8 mouse cellular contexts compared by ENCODE assay signal in the genomic region with DNA sequence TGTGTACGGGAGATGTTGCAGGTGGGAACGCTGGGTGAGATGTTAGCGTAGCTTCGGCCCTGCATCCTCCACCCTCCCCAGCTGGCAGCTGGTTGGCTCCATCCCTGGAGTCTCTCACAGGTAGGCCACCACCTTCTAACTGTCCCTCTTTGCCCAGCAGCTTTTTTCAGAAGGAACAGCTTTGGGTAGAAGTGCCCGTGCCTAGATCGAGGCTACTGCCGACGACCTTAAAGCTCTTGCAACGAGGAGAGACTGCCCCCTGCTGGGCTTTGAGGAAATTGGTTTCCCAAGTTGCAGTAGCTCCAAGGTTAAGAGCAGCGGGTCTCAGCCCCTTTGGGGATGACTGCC. TPM values are rescaled to one million over a fixed set of nuclear protein-coding genes. Genes with fewer than 3 reads are reported as not detected.
A peak's percentile ranks its signal among the peaks of the same experiment; 100 is the strongest.
DNase-seq lines count a peak whose midpoint lies in the region; ATAC-seq and TF ChIP-seq lines count a peak whose summit lies in the region.

No protein-coding gene starts in this region.

- peak; percentile 49 for DNase-seq in urinary bladder, adult 2 months (ENCODE audit: low spot score)
- no peak for DNase-seq in urinary bladder, postnatal 10 days (ENCODE audit: low spot score)
- DNase-seq in c-Kit-positive CD71-positive TER-119-negative erythroid progenitor cells, embryonic 14.5 days (ENCODE audit: low read depth): peak; percentile 48
- DNase-seq in lung, adult 2 months: peak; percentile 70
- peak; percentile 67 to 81 for DNase-seq in right cerebral cortex, postnatal 10 days (ENCODE audit: low spot score in 2 of 2)
- DNase-seq in urinary bladder, postnatal 4 days (ENCODE audit: low spot score in 2 of 2): peak; percentile 62 to 78

- H3K4me2 ChIP-seq in forebrain, embryonic 13.5 days: no peak overlapping the region
- H3K4me2 ChIP-seq in intestine, postnatal 0 days (replicated peaks; ENCODE audit: low read depth): no peak overlapping the region

- no peak overlapping the region for H3K9ac ChIP-seq in forebrain, embryonic 13.5 days
- H3K9ac ChIP-seq in intestine, postnatal 0 days (ENCODE audit: low read depth, low read length): no peak overlapping the region

- H3K4me1 ChIP-seq in forebrain, embryonic 13.5 days: no peaks in the 10 kb centered on the region
- H3K4me1 ChIP-seq in intestine, postnatal 0 days (replicated peaks; ENCODE audit: control insufficient read depth, insufficient read depth, low read length): no peaks in the 10 kb centered on the region
- no peaks in the 10 kb centered on the region for H3K4me1 ChIP-seq in lung, adult 2 months (ENCODE audit: control insufficient read depth, insufficient read depth, low read length)

- no peak overlapping the region for H3K4me3 ChIP-seq in forebrain, embryonic 13.5 days
- H3K4me3 ChIP-seq in intestine, postnatal 0 days (ENCODE audit: low read depth, low read length): no peak overlapping the region
- H3K4me3 ChIP-seq in lung, adult 2 months (replicated peaks; ENCODE audit: extremely low read depth, low read depth, low read length): no peak overlapping the region

- 0 out of 2 replicates have a peak, but pooled peaks have one; percentile 11 for ATAC-seq in forebrain, embryonic 13.5 days
- ATAC-seq in intestine, postnatal 0 days: no peak

- WGBS in forebrain, embryonic 13.5 days: 31% methylated on average over 10 of the region's 10 CpGs
- 38% methylated on average over 10 of the region's 10 CpGs for WGBS in intestine, postnatal 0 days
- WGBS in lung, adult 2 months: 35% methylated on average over 10 of the region's 10 CpGs

- H3K9me3 ChIP-seq in forebrain, embryonic 13.5 days (replicated peaks): no peaks in the 10 kb centered on the region
- H3K9me3 ChIP-seq in intestine, postnatal 0 days (ENCODE audit: control insufficient read depth): no peaks in the 10 kb centered on the region

- H3K27ac ChIP-seq in forebrain, embryonic 13.5 days: no peak overlapping the region
- H3K27ac ChIP-seq in intestine, postnatal 0 days (ENCODE audit: low read depth, low read length): no peak overlapping the region

- no peaks in the 10 kb centered on the region for H3K36me3 ChIP-seq in forebrain, embryonic 13.5 days (ENCODE audit: poor library complexity, severe bottlenecking)
- peaks cover 15% of the 10 kb centered on the region for H3K36me3 ChIP-seq in intestine, postnatal 0 days (ENCODE audit: control insufficient read depth, insufficient read depth)

- TF ChIP-seq POLR2A in lung, adult 2 months (IDR thresholded peaks at IDR 0.05; ENCODE audit: borderline replicate concordance, extremely low read depth, low read depth, low read length): no peak

- peak; percentile 93 for TF ChIP-seq CTCF in intestine, postnatal 0 days (IDR thresholded peaks at IDR 0.05; ENCODE audit: low read depth)
- TF ChIP-seq CTCF in lung, adult 2 months (IDR thresholded peaks at IDR 0.05; ENCODE audit: insufficient read depth, low read length): peak; percentile 87

- H3K27me3 ChIP-seq in forebrain, embryonic 13.5 days: no peaks in the 10 kb centered on the region
- no peaks in the 10 kb centered on the region for H3K27me3 ChIP-seq in intestine, postnatal 0 days (replicated peaks; ENCODE audit: control insufficient read depth, insufficient read depth, low read length)

RNA-seq across cellular contexts. Expression of a gene that starts 15.2 kb away (rescaled TPM):
- 12.2 and 12.6 TPM in 2 replicates for polyA plus RNA-seq in urinary bladder, adult 2 months (2012; rRNA removed)
- polyA plus RNA-seq in forebrain, embryonic 13.5 days (2015; fragmentation: Nextera tagmentation; extraction: Ambion mirVana): 0.98 and 1.1 TPM in 2 replicates
- 5.8 and 6.4 TPM in 2 replicates for polyA plus RNA-seq in intestine, postnatal 0 days (2015; fragmentation: Nextera tagmentation; extraction: Ambion mirVana)
- polyA plus RNA-seq in lung, adult 2 months (2012; rRNA removed): 18.9 and 19.1 TPM in 2 replicates

RNA-seq across cellular contexts. Expression of a gene that starts 19.1 kb away (rescaled TPM):
- 21.2 TPM in 2 replicates for polyA plus RNA-seq in urinary bladder, adult 2 months (2012; rRNA removed)
- 0.21 and 0.39 TPM in 2 replicates for polyA plus RNA-seq in forebrain, embryonic 13.5 days (2015; fragmentation: Nextera tagmentation; extraction: Ambion mirVana)
- polyA plus RNA-seq in intestine, postnatal 0 days (2015; fragmentation: Nextera tagmentation; extraction: Ambion mirVana): 8.3 and 10.3 TPM in 2 replicates
- 9.6 and 15.3 TPM in 2 replicates for polyA plus RNA-seq in lung, adult 2 months (2012; rRNA removed)
